ENCODE assay signal across 24 mouse cellular contexts in the genomic region with DNA sequence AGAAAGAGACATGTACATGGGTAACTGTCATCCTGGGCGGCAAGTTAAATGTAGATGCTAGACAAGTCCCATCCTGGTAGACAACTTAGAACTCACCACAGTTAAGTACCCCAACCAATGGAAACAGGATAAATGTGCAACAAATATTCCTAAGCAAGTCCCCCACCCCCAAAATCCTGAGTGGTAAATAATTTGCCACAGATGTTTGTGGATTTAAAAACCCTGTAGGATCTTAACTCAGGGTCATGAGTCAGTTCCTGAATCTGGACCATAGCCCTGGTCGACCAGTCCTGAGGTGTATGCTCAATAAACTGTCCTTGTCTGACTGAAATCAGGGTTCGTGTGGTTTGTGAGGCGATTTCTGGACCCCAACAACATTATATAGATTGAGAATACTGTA. TPM values are rescaled to one million over a fixed set of nuclear protein-coding genes. Genes with fewer than 3 reads are reported as not detected.
A peak's percentile ranks its signal among the peaks of the same experiment; 100 is the strongest.
DNase-seq lines count a peak whose midpoint lies in the region; ATAC-seq lines count a peak whose summit lies in the region.
"Had no signal": no experiment of that assay in that cellular context is flagged by ENCODE, and none has a peak within 500 bp of the region (broad histone marks: within the 10 kb centered on the region; RNA-seq: fewer than 3 reads in every experiment).

No protein-coding gene starts in this region.

- no peaks in the 10 kb centered on the region for H3K4me1 ChIP-seq in kidney, embryonic 14.5 days (ENCODE audit: control insufficient read depth, insufficient read depth, low read length)
- H3K4me1 ChIP-seq: embryonic facial prominence, embryonic 10.5 days; embryonic facial prominence, embryonic 12.5 days; forebrain, embryonic 13.5 days; forebrain, embryonic 15.5 days had no signal

- no peak for ATAC-seq in kidney, embryonic 14.5 days (ENCODE audit: low FRiP score, low TSS enrichment)
- ATAC-seq: activated CD4-positive, CD25-positive, alpha-beta regulatory T cell, adult 4 months; CD4-positive, CD25-positive, alpha-beta regulatory T cell, adult 4 months; forebrain, embryonic 13.5 days; forebrain, embryonic 15.5 days; Patski had no signal

- H3K27me3 ChIP-seq in kidney, embryonic 14.5 days (ENCODE audit: control insufficient read depth, insufficient read depth, low read length): no peaks in the 10 kb centered on the region
- H3K27me3 ChIP-seq: CH12.LX; embryonic facial prominence, embryonic 12.5 days; forebrain, embryonic 13.5 days; forebrain, embryonic 15.5 days; Patski had no signal

- no peak overlapping the region for H3K4me2 ChIP-seq in kidney, embryonic 14.5 days (replicated peaks; ENCODE audit: low read depth, low read length)
- H3K4me2 ChIP-seq: embryonic facial prominence, embryonic 12.5 days; forebrain, embryonic 13.5 days; forebrain, embryonic 15.5 days had no signal

- H3K36me3 ChIP-seq in kidney, embryonic 14.5 days (ENCODE audit: control insufficient read depth, insufficient read depth, low read length): no peaks in the 10 kb centered on the region
- H3K36me3 ChIP-seq: embryonic facial prominence, embryonic 10.5 days; embryonic facial prominence, embryonic 12.5 days; forebrain, embryonic 15.5 days; G1E had no signal

- no peaks in the 10 kb centered on the region for H3K9me3 ChIP-seq in kidney, embryonic 14.5 days (ENCODE audit: control insufficient read depth, low read length)
- H3K9me3 ChIP-seq: embryonic facial prominence, embryonic 10.5 days; embryonic facial prominence, embryonic 12.5 days; forebrain, embryonic 13.5 days; forebrain, embryonic 15.5 days; G1E had no signal

- H3K4me3 ChIP-seq in kidney, embryonic 14.5 days (ENCODE audit: low read length): no peak overlapping the region
- H3K4me3 ChIP-seq: embryonic facial prominence, embryonic 10.5 days; embryonic facial prominence, embryonic 12.5 days; forebrain, embryonic 13.5 days; forebrain, embryonic 15.5 days had no signal

- DNase-seq in kidney, adult 11 months: peak; percentile 33
- DNase-seq in kidney, postnatal 14 days: no peak
- peak; percentile 23 to 49 for DNase-seq in kidney, adult 8-10 months
- DNase-seq in kidney, postnatal 10 days: no peak
- peak; percentile 28 to 43 for DNase-seq in kidney, postnatal 36 days
- DNase-seq: adrenal gland, adult 8-10 months; adrenal gland, postnatal 14 days; adrenal gland, postnatal 36 days; B cell, adult 2 months; cerebellum, adult 11-12 months; cerebellum, adult 2 months; cerebellum, adult 9-10 months; cerebellum, postnatal 10 days; cerebellum, postnatal 25 days had no signal

- no peak overlapping the region for H3K27ac ChIP-seq in kidney, embryonic 14.5 days (ENCODE audit: low read depth, low read length)
- H3K27ac ChIP-seq: embryonic facial prominence, embryonic 10.5 days; embryonic facial prominence, embryonic 12.5 days; forebrain, embryonic 13.5 days; forebrain, embryonic 15.5 days had no signal

- WGBS in kidney, embryonic 14.5 days: 90% methylated on average over 4 of the region's 4 CpGs

- H3K9ac ChIP-seq in kidney, embryonic 14.5 days (ENCODE audit: low read depth, low read length): no peak overlapping the region
- H3K9ac ChIP-seq: embryonic facial prominence, embryonic 12.5 days; forebrain, embryonic 13.5 days; forebrain, embryonic 15.5 days had no signal

RNA-seq across cellular contexts. Expression of a gene that starts 45.9 kb away (rescaled TPM):
- polyA plus RNA-seq in kidney, embryonic 14.5 days (2014; fragmentation: Nextera tagmentation; extraction: Ambion mirVana): 10.2 and 12.7 TPM in 2 replicates

Comparison
In these comparisons a context has a peak if more than half of its experiments do, and no peak if none do; other contexts are left out.
1. DNase-seq: peak in kidney, adult 11 months (single experiment), kidney, adult 8-10 months (2 of 2) and kidney, postnatal 36 days (2 of 2); none in kidney, postnatal 14 days (single experiment) and kidney, postnatal 10 days (single experiment).